Mouse (Mus musculus): Measurements from ENCODE around the gene Dbr1. TPM values are rescaled to one million over a fixed set of nuclear protein-coding genes. Genes with fewer than 3 reads are reported as not detected.
"Not testable (repeated sequence)": the region's sequence is repeated elsewhere in the genome, so short reads cannot be mapped to it uniquely, and the experiment has no call there.

Gene Dbr1
- polyA plus RNA-seq, 1 experiment: 6.7 TPM

- peaks cover 3% of the 10 kb centered on the region; the same call in 1 of the 2 replicates for H3K4me1 ChIP-seq (ENCODE audit: control insufficient read depth, insufficient read depth, insufficient read length)
- H3K27me3 ChIP-seq (ENCODE audit: control insufficient read depth, insufficient read depth, low read length): no peaks in the 10 kb centered on the region
- peak within 1 kb of the TSS; percentile 97 for H3K27ac ChIP-seq (ENCODE audit: insufficient read depth, low read length)
- WGBS: under 1% methylated on average over 70 of the region's 70 CpGs
- TF ChIP-seq POLR2A (IDR thresholded peaks at IDR 0.05; ENCODE audit: low read depth, low read length) (peak; percentile 20; the same call in 1 of the 2 replicates), CTCF (IDR thresholded peaks at IDR 0.05; ENCODE audit: extremely low read depth, insufficient read depth, insufficient read length, insufficient replicate concordance) (no peak)
- DNase-seq (ENCODE audit: low read depth in 1 of 2, low spot score in 2 of 2): peak; percentile 84 to 87
- peak within 1 kb of the TSS; percentile 81 for H3K4me3 ChIP-seq (ENCODE audit: extremely low read depth, insufficient read depth, insufficient read length)
- H3K36me3 ChIP-seq (ENCODE audit: control insufficient read depth, insufficient read depth, low read length): no peaks in the 10 kb centered on the region
Measured at GRCm38 (mm10) chr9:99568347-99569070, 7.1 kb upstream of the Dbr1 start, which contains the start of gene Armc8. Gene Armc8, minus strand, starts transcription at chr9:99568899.

- whole genome bisulfite sequencing: 1% methylated on average over 9 of the region's 9 CpGs
- H3K27me3 ChIP-seq (ENCODE audit: control insufficient read depth, insufficient read depth, low read length): no peaks in the 10 kb centered on the region
- peak overlapping the region; percentile 81 for H3K4me3 ChIP-seq (ENCODE audit: extremely low read depth, insufficient read depth, insufficient read length)
- no peak for TF ChIP-seq CTCF (IDR thresholded peaks at IDR 0.05; ENCODE audit: extremely low read depth, insufficient read depth, insufficient read length, insufficient replicate concordance)
- TF ChIP-seq POLR2A (IDR thresholded peaks at IDR 0.05; ENCODE audit: low read depth, low read length): no peak
- H3K4me1 ChIP-seq (ENCODE audit: control insufficient read depth, insufficient read depth, insufficient read length): peaks cover 3% of the 10 kb centered on the region; the same call in 1 of the 2 replicates
- no peaks in the 10 kb centered on the region for H3K36me3 ChIP-seq (ENCODE audit: control insufficient read depth, insufficient read depth, low read length)
- DNase-seq (ENCODE audit: low read depth in 1 of 2, low spot score in 2 of 2): no peak
- H3K27ac ChIP-seq (ENCODE audit: insufficient read depth, low read length): peak overlapping the region; percentile 92
Measured at GRCm38 (mm10) chr9:99569071-99569397, 6.6 kb upstream of the Dbr1 start.

GRCm38 (mm10) chr9:99580655-99581054, 5.1 kb downstream of the Dbr1 start:
- Histone ChIP-seq H3K27me3 (ENCODE audit: control insufficient read depth, insufficient read depth, low read length) (no peaks in the 10 kb centered on the region), H3K4me3 (ENCODE audit: extremely low read depth, insufficient read depth, insufficient read length) (no peak overlapping the region), H3K27ac (ENCODE audit: insufficient read depth, low read length) (no peak overlapping the region), H3K4me1 (ENCODE audit: control insufficient read depth, insufficient read depth, insufficient read length) (peaks cover 4% of the 10 kb centered on the region; the same call in 1 of the 2 replicates), H3K36me3 (ENCODE audit: control insufficient read depth, insufficient read depth, low read length) (peaks cover 24% of the 10 kb centered on the region)
- WGBS: 55% methylated on average over 2 of the region's 2 CpGs
- no peak for DNase-seq (ENCODE audit: low read depth in 1 of 2, low spot score in 2 of 2)
- TF ChIP-seq CTCF (IDR thresholded peaks at IDR 0.05; ENCODE audit: extremely low read depth, insufficient read depth, insufficient read length, insufficient replicate concordance): peak; percentile 18; the same call in 1 of the 2 replicates
- no peak for TF ChIP-seq POLR2A (IDR thresholded peaks at IDR 0.05; ENCODE audit: low read depth, low read length)

GRCm38 (mm10) chr9:99587505-99588202, 12.1 kb downstream of the Dbr1 start:
- Histone ChIP-seq H3K27me3 (ENCODE audit: control insufficient read depth, insufficient read depth, low read length) (no peaks in the 10 kb centered on the region), H3K36me3 (ENCODE audit: control insufficient read depth, insufficient read depth, low read length) (peaks cover 12% of the 10 kb centered on the region), H3K27ac (ENCODE audit: insufficient read depth, low read length) (no peak overlapping the region), H3K4me3 (ENCODE audit: extremely low read depth, insufficient read depth, insufficient read length) (no peak overlapping the region), H3K4me1 (ENCODE audit: control insufficient read depth, insufficient read depth, insufficient read length) (no peaks in the 10 kb centered on the region)
- peak; percentile 64; the same call in 1 of the 2 replicates for TF ChIP-seq CTCF (IDR thresholded peaks at IDR 0.05; ENCODE audit: extremely low read depth, insufficient read depth, insufficient read length, insufficient replicate concordance)
- TF ChIP-seq POLR2A (IDR thresholded peaks at IDR 0.05; ENCODE audit: low read depth, low read length): no peak
- DNase-seq (ENCODE audit: low read depth in 1 of 2, low spot score in 2 of 2): peak in 1 of 2 experiments; percentile 39
- 33% methylated on average over 8 of the region's 8 CpGs for WGBS

- H3K4me3 ChIP-seq (ENCODE audit: extremely low read depth, insufficient read depth, insufficient read length): no peak overlapping the region
- DNase-seq (ENCODE audit: low read depth in 1 of 2, low spot score in 2 of 2): no peak
- no peaks in the 10 kb centered on the region for H3K27me3 ChIP-seq (ENCODE audit: control insufficient read depth, insufficient read depth, low read length)
- H3K4me1 ChIP-seq (ENCODE audit: control insufficient read depth, insufficient read depth, insufficient read length): no peaks in the 10 kb centered on the region
- TF ChIP-seq POLR2A (IDR thresholded peaks at IDR 0.05; ENCODE audit: low read depth, low read length): no peak
- no peak for TF ChIP-seq CTCF (IDR thresholded peaks at IDR 0.05; ENCODE audit: extremely low read depth, insufficient read depth, insufficient read length, insufficient replicate concordance)
- WGBS: 43% methylated on average over 8 of the region's 8 CpGs
- no peaks in the 10 kb centered on the region for H3K36me3 ChIP-seq (ENCODE audit: control insufficient read depth, insufficient read depth, low read length)
- H3K27ac ChIP-seq (ENCODE audit: insufficient read depth, low read length): no peak overlapping the region
Measured at GRCm38 (mm10) chr9:99591144-99591543, 15.5 kb downstream of the Dbr1 start.

- not testable (repeated sequence) for DNase-seq (ENCODE audit: low read depth in 1 of 2, low spot score in 2 of 2); H3K4me3 ChIP-seq (ENCODE audit: extremely low read depth, insufficient read depth, insufficient read length); H3K27me3 ChIP-seq (ENCODE audit: control insufficient read depth, insufficient read depth, low read length); H3K36me3 ChIP-seq (ENCODE audit: control insufficient read depth, insufficient read depth, low read length); H3K4me1 ChIP-seq (ENCODE audit: control insufficient read depth, insufficient read depth, insufficient read length); H3K27ac ChIP-seq (ENCODE audit: insufficient read depth, low read length)
- WGBS: 95% methylated on average over 6 of the region's 6 CpGs
Measured at GRCm38 (mm10) chr9:99599127-99599526, 23.5 kb downstream of the Dbr1 start.

GRCm38 (mm10) chr9:99603566-99603965, 28.0 kb downstream of the Dbr1 start:
- Histone ChIP-seq H3K27ac (ENCODE audit: insufficient read depth, low read length) (no peak overlapping the region), H3K4me1 (ENCODE audit: control insufficient read depth, insufficient read depth, insufficient read length) (no peaks in the 10 kb centered on the region), H3K4me3 (ENCODE audit: extremely low read depth, insufficient read depth, insufficient read length) (no peak overlapping the region), H3K36me3 (ENCODE audit: control insufficient read depth, insufficient read depth, low read length) (no peaks in the 10 kb centered on the region), H3K27me3 (ENCODE audit: control insufficient read depth, insufficient read depth, low read length) (no peaks in the 10 kb centered on the region)
- no peak for DNase-seq (ENCODE audit: low read depth in 1 of 2, low spot score in 2 of 2)
- TF ChIP-seq POLR2A (IDR thresholded peaks at IDR 0.05; ENCODE audit: low read depth, low read length): no peak
- TF ChIP-seq CTCF (IDR thresholded peaks at IDR 0.05; ENCODE audit: extremely low read depth, insufficient read depth, insufficient read length, insufficient replicate concordance): no peak
- WGBS: 83% methylated on average over 2 of the region's 2 CpGs
